Mouse (Mus musculus) CH12.LX (cell line): ENCODE measurements around the gene Gm37419.

Experiments used
- CHD1 ChIP-seq: IDR thresholded peaks from 2 replicates; pipeline ENCODE4 v1.6.1; 2012; ENCODE audit warnings: low read depth, low read length, improper control_type of control experiment, inconsistent platforms
- CTCF ChIP-seq, 2 experiments: IDR thresholded peaks in 1 of 2; conservative IDR thresholded peaks in 1 of 2; 2 replicates each; pipeline ENCODE4 v1.5.1; 2011 to 2012; ENCODE audit warnings: low read depth in 2 of 2, low read length in 2 of 2, improper control_type of control experiment in 1 of 2, inconsistent platforms in 1 of 2, mild to moderate bottlenecking in 1 of 2, moderate library complexity in 1 of 2
- ELF1 ChIP-seq: IDR thresholded peaks from 2 replicates; pipeline ENCODE4 v1.6.1; 2014; ENCODE audit warnings: low read depth, mild to moderate bottlenecking, inconsistent platforms, low read length, improper control_type of control experiment
- EP300 ChIP-seq: IDR thresholded peaks from 2 replicates; pipeline ENCODE4 v1.6.1; 2011; ENCODE audit warnings: low read length, improper control_type of control experiment
- MAFK ChIP-seq: IDR thresholded peaks from 2 replicates; pipeline ENCODE4 v1.6.1; 2011; ENCODE audit warnings: low read length, improper control_type of control experiment; ENCODE audit not compliant: insufficient replicate concordance
- MXI1 ChIP-seq: IDR thresholded peaks from 2 replicates; pipeline ENCODE4 v1.6.1; 2011; ENCODE audit warnings: mild to moderate bottlenecking, low read depth, low read length, improper control_type of control experiment
- NRF1 ChIP-seq: IDR thresholded peaks from 2 replicates; pipeline ENCODE4 v1.6.1; 2014; ENCODE audit warnings: low read depth, mild to moderate bottlenecking, inconsistent platforms, low read length, improper control_type of control experiment, moderate library complexity
- POLR2A ChIP-seq: IDR thresholded peaks from 2 replicates; pipeline ENCODE4 v1.6.1; 2011; ENCODE audit warnings: low read depth, mild to moderate bottlenecking, improper control_type of control experiment, low read length
- POLR2AphosphoS2 ChIP-seq: IDR thresholded peaks from 2 replicates; pipeline ENCODE4 v1.6.1; 2011; ENCODE audit warnings: low read depth, low read length, improper control_type of control experiment

DNA sequence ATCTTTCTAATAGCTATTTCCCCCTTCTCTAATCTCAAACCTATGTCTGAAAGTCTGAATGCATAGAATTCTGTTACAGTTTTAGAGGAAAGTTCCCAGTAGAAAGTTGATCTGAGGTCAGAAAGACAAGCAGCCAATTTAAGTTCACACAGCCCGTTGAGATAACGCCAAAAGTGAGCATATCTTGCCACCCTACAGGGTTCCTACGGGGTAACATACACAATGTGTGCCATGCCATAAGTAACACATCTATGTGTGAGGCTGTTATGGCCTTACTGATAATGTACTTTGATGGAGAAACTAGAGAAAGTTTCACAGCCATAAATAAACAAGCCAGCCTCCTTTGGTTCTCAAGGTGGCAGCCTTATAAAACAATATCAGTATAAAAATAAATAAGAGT is 26.1 kb downstream of the Gm37419 start:
- no peak for TF ChIP-seq ELF1
- TF ChIP-seq CTCF (conservative IDR thresholded peaks at IDR 0.05 in 1 of 2, IDR thresholded peaks at IDR 0.05 in 1 of 2; ENCODE audit: low read depth in 2 of 2, low read length in 2 of 2), result no peak
- no peak for TF ChIP-seq NRF1
- TF ChIP-seq POLR2AphosphoS2, result no peak
- no peak for TF ChIP-seq CHD1
- no peak for TF ChIP-seq MAFK
- no peak for TF ChIP-seq POLR2A
- TF ChIP-seq EP300, result no peak
- no peak for TF ChIP-seq MXI1
